Mouse (Mus musculus): ENCODE data around the gene Spred2.

- TF ChIP-seq CTCF (IDR thresholded peaks at IDR 0.05; ENCODE audit: insufficient read depth, low read length) (0 out of 2 replicates have a peak, but pooled peaks have one; percentile 6), POLR2A (IDR thresholded peaks at IDR 0.05; ENCODE audit: borderline replicate concordance, extremely low read depth, low read depth, low read length) (no peak)
Observed at GRCm38 (mm10) chr11:20072174-20072573, 148.0 kb downstream of the Spred2 start.
